Comparison of ENCODE assay signal across 12 mouse cellular contexts in the genomic region with DNA sequence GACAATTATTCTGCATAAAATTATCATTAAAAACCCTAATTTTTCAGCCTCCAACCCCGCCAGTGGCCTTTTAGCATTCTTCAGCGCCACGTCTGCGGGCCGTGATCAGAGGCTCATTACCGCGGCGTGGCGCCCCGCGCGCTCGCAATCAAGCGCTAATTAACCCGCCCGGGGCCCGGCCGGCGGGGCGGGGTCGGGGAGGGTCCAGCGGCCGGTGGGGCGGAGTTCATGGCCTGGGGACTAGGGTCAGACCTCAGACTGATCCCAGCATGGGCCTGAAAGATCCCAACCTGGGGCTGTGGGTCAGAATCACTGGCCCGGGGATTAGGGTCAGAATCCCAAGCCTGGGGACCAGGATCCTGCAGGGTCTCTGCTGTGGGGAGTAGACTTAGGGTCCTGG. TPM values are rescaled to one million over a fixed set of nuclear protein-coding genes. Genes with fewer than 3 reads are reported as not detected.
DNase-seq lines count a peak whose midpoint lies in the region; ATAC-seq lines count a peak whose summit lies in the region.
"Had no signal": no experiment of that assay in that cellular context is flagged by ENCODE, and none has a peak within 500 bp of the region (broad histone marks: within the 10 kb centered on the region; RNA-seq: fewer than 3 reads in every experiment).

No protein-coding gene starts in this region.

- H3K27ac ChIP-seq in heart, embryonic 13.5 days (replicated peaks) = no peak overlapping the region
- H3K27ac ChIP-seq in hindbrain, embryonic 11.5 days (ENCODE audit: low read depth, low read length) = no peak overlapping the region
- H3K27ac ChIP-seq in midbrain, embryonic 13.5 days = no peak overlapping the region

- H3K4me2 ChIP-seq in heart, embryonic 13.5 days = peak overlapping the region; percentile 69
- H3K4me2 ChIP-seq in hindbrain, embryonic 11.5 days (replicated peaks; ENCODE audit: low read depth, low read length) = peak overlapping the region; percentile 33
- peak overlapping the region; percentile 51 for H3K4me2 ChIP-seq in midbrain, embryonic 13.5 days (replicated peaks)

- intact Hi-C loops in heart, postnatal 14 days (cut with DNase I) = no loop called here

- no peaks in the 10 kb centered on the region for H3K9me3 ChIP-seq in heart, embryonic 13.5 days
- H3K9me3 ChIP-seq in hindbrain, embryonic 11.5 days (ENCODE audit: control insufficient read depth, low read length) = no peaks in the 10 kb centered on the region
- H3K9me3 ChIP-seq in midbrain, embryonic 13.5 days = no peaks in the 10 kb centered on the region

- no peaks in the 10 kb centered on the region for H3K36me3 ChIP-seq in heart, embryonic 13.5 days
- no peaks in the 10 kb centered on the region for H3K36me3 ChIP-seq in hindbrain, embryonic 11.5 days (ENCODE audit: control insufficient read depth, insufficient read depth, low read length)
- no peaks in the 10 kb centered on the region for H3K36me3 ChIP-seq in midbrain, embryonic 13.5 days

- no peak for ATAC-seq in heart, embryonic 13.5 days (ENCODE audit: extremely low read depth, insufficient number of reproducible peaks, low FRiP score, low TSS enrichment)
- no peak for ATAC-seq in hindbrain, embryonic 11.5 days (ENCODE audit: low FRiP score)
- no peak for ATAC-seq in midbrain, embryonic 13.5 days
- ATAC-seq in cerebellum, adult (ENCODE audit: insufficient number of reproducible peaks, low FRiP score, low TSS enrichment) = no peak
- no peak for ATAC-seq in monocyte, adult 5-6 weeks (replicated peaks; ENCODE audit: insufficient number of reproducible peaks, low FRiP score, low TSS enrichment, poor library complexity, severe bottlenecking)

- WGBS in heart, embryonic 13.5 days = under 1% methylated on average over 25 of the region's 25 CpGs
- 1% methylated on average over 25 of the region's 25 CpGs for WGBS in hindbrain, embryonic 11.5 days
- WGBS in midbrain, embryonic 13.5 days = under 1% methylated on average over 25 of the region's 25 CpGs

- H3K4me3 ChIP-seq in heart, embryonic 13.5 days = peak overlapping the region; percentile 47
- peak overlapping the region; percentile 3; the same call in 1 of the 2 replicates for H3K4me3 ChIP-seq in hindbrain, embryonic 11.5 days (ENCODE audit: low read depth, low read length)
- peak overlapping the region; percentile 17; the same call in 1 of the 2 replicates for H3K4me3 ChIP-seq in midbrain, embryonic 13.5 days (replicated peaks)

- no peak for DNase-seq in heart, postnatal 14 days
- DNase-seq in Muller cell, postnatal 12 days (ENCODE audit: inconsistent ontology term) = peak; percentile 8
- peak; percentile 31 for DNase-seq in hindbrain, embryonic 11.5 days (ENCODE audit: low spot score)
- no peak for DNase-seq in cerebellum, postnatal 4 days (ENCODE audit: low spot score in 2 of 2)
- DNase-seq: adrenal gland, adult 8-10 months; kidney, postnatal 10 days; lung, postnatal 36 days had no signal

- H3K4me1 ChIP-seq in heart, embryonic 13.5 days = peaks cover 22% of the 10 kb centered on the region
- peaks cover 7% of the 10 kb centered on the region for H3K4me1 ChIP-seq in hindbrain, embryonic 11.5 days (replicated peaks; ENCODE audit: control insufficient read depth, insufficient read depth, low read length)
- peaks cover 13% of the 10 kb centered on the region for H3K4me1 ChIP-seq in midbrain, embryonic 13.5 days (replicated peaks)

- H3K27me3 ChIP-seq in heart, embryonic 13.5 days (replicated peaks) = peaks cover 64% of the 10 kb centered on the region
- H3K27me3 ChIP-seq in hindbrain, embryonic 11.5 days (ENCODE audit: control insufficient read depth, insufficient read depth, low read length) = peaks cover 25% of the 10 kb centered on the region
- peaks cover 61% of the 10 kb centered on the region for H3K27me3 ChIP-seq in midbrain, embryonic 13.5 days

- H3K9ac ChIP-seq in heart, embryonic 13.5 days = peak overlapping the region; percentile 65
- H3K9ac ChIP-seq in hindbrain, embryonic 11.5 days (ENCODE audit: low read depth, low read length) = 0 out of 2 replicates have a peak overlapping the region, but pooled peaks have one; percentile 15
- H3K9ac ChIP-seq in midbrain, embryonic 13.5 days (replicated peaks) = 0 out of 2 replicates have a peak overlapping the region, but pooled peaks have one; percentile 23

RNA-seq across cellular contexts. Expression of a gene that starts 22.2 kb away (rescaled TPM):
- 0.56 and 0.70 TPM in 2 replicates for polyA plus RNA-seq in heart, embryonic 13.5 days (2015; fragmentation: Nextera tagmentation; extraction: Ambion mirVana)
- total RNA-seq in heart, postnatal 14 days (2021) = 10 to 100 TPM; 13.4 to 15.9 TPM
- 0.19 and 0.25 TPM in 2 replicates for polyA plus RNA-seq in hindbrain, embryonic 11.5 days (2014; fragmentation: Nextera tagmentation; extraction: Ambion mirVana)
- 0.34 and 0.37 TPM in 2 replicates for polyA plus RNA-seq in midbrain, embryonic 13.5 days (2015; fragmentation: Nextera tagmentation; extraction: Ambion mirVana)
- not detected in 3 replicates for total RNA-seq in monocyte, adult 5-6 weeks (2017)
- total RNA-seq: adrenal gland, adult 8-10 months had no signal
- polyA plus RNA-seq: small intestine, adult 2 months had no signal

Comparison
In these comparisons a context has a peak if more than half of its experiments do, and no peak if none do; other contexts are left out.
1. H3K9ac ChIP-seq: peak in every context shown above with its lines; median percentile 65 in heart, embryonic 13.5 days; 23 in midbrain, embryonic 13.5 days; 15 in hindbrain, embryonic 11.5 days.
2. DNase-seq: peak in Muller cell, postnatal 12 days (single experiment) and hindbrain, embryonic 11.5 days (single experiment); none in heart, postnatal 14 days (0 of 2) and cerebellum, postnatal 4 days (0 of 2).
3. Peak in every context shown above with its lines, with median percentiles within 50 percentile points of each other: H3K4me2 ChIP-seq and H3K4me3 ChIP-seq.